Mouse (Mus musculus) lung, postnatal 36 days (tissue): ENCODE data around the gene Spg11.
"Not testable (repeated sequence)": the region's sequence is repeated elsewhere in the genome, so short reads cannot be mapped to it uniquely, and the experiment has no call there.

ENCODE experiments used
- DNase-seq: peaks from one replicate; pipeline ENCODE4 v3.0.0; 2022; ENCODE audit warnings: mixed read lengths

The Spg11 gene

GRCm38 (mm10) chr2:122059365-122060115, 58.6 kb downstream of the Spg11 start:
- DNase-seq = no peak

- no peak for DNase-seq
Observed at GRCm38 (mm10) chr2:122043926-122044325, 74.3 kb downstream of the Spg11 start.

- no peak for DNase-seq
Observed at GRCm38 (mm10) chr2:122036064-122036463, 82.1 kb downstream of the Spg11 start.

- DNase-seq = no peak
Observed at GRCm38 (mm10) chr2:122031970-122032369, 86.2 kb downstream of the Spg11 start.

- peak; percentile 41 for DNase-seq
Observed at GRCm38 (mm10) chr2:122028756-122029700, 89.2 kb downstream of the Spg11 start.

GRCm38 (mm10) chr2:122027862-122028755, 90.1 kb downstream of the Spg11 start, which contains the start of gene Eif3j1:
Eif3j1 (plus strand) TSS chr2:122028546.
- peak; percentile 91 for DNase-seq

- DNase-seq = not testable (repeated sequence)
Observed at GRCm38 (mm10) chr2:122027091-122027490, 91.1 kb downstream of the Spg11 start.

GRCm38 (mm10) chr2:122022284-122022683, 95.9 kb downstream of the Spg11 start:
- peak; percentile 31 for DNase-seq

- DNase-seq = no peak
Observed at GRCm38 (mm10) chr2:122018705-122019104, 99.5 kb downstream of the Spg11 start.

- no peak for DNase-seq
Observed at GRCm38 (mm10) chr2:122011441-122011840, 106.7 kb downstream of the Spg11 start.

- DNase-seq = no peak
Observed at GRCm38 (mm10) chr2:122008832-122009231, 109.4 kb downstream of the Spg11 start.
